Mouse (Mus musculus) heart, postnatal 0 days (tissue): ENCODE measurements at regions not wholly inside any gene's neighbourhood (a gene's known extent, or its start where the extent isn't known, plus 50 kb on each side); places are given as distances from the start of the nearest gene placed in this dataset.

Experiments used
- ATAC-seq: fragments of 200-750 bp; cut with Nextera tagmentation; 2 replicates; pipeline ENCODE4 v1.8.0; 2017; ENCODE audit warnings: low read depth, moderate number of reproducible peaks, moderate library complexity; ENCODE audit not compliant: insufficient read depth
- DNase-seq: peaks from one replicate; pipeline ENCODE4 v3.0.0-alpha.2; 2016; ENCODE audit warnings: low spot score
- H3K27ac ChIP-seq: fragments of 300-500 bp; sonication (generic); 2 replicates; pipeline ENCODE4 v1.5.1; 2014; ENCODE audit warnings: low read depth, mild to moderate bottlenecking
- H3K27me3 ChIP-seq: fragments of 300-500 bp; sonication (generic); 2 replicates; pipeline ENCODE4 v1.6.1; 2014; ENCODE audit warnings: low read length, mixed read lengths; ENCODE audit not compliant: control insufficient read depth, insufficient read depth
- H3K36me3 ChIP-seq: fragments of 300-500 bp; sonication (generic); replicated peaks from 2 replicates; pipeline ENCODE4 v1.6.1; 2014; ENCODE audit warnings: low read length, mixed read lengths; ENCODE audit not compliant: control insufficient read depth, insufficient read depth
- H3K4me1 ChIP-seq: fragments of 300-500 bp; sonication (generic); 2 replicates; pipeline ENCODE4 v1.6.1; 2014; ENCODE audit warnings: antibody characterized with exemption; ENCODE audit not compliant: control insufficient read depth, insufficient read depth
- H3K4me2 ChIP-seq: fragments of 300-500 bp; sonication (generic); 2 replicates; pipeline ENCODE4 v1.6.1; 2014; ENCODE audit warnings: low read depth, mild to moderate bottlenecking, low read length, moderate library complexity
- H3K4me3 ChIP-seq: fragments of 300-500 bp; sonication (generic); 2 replicates; pipeline ENCODE4 v1.5.1; 2014; ENCODE audit warnings: low read depth, low read length
- H3K9ac ChIP-seq: fragments of 300-500 bp; sonication (generic); replicated peaks from 2 replicates; pipeline ENCODE4 v1.6.1; 2014; ENCODE audit warnings: low read depth, low read length, mixed read lengths
- H3K9me3 ChIP-seq: fragments of 300-500 bp; sonication (generic); replicated peaks from 2 replicates; pipeline ENCODE4 v1.6.1; 2016; ENCODE audit warnings: low read length; ENCODE audit not compliant: control insufficient read depth
- CTCF ChIP-seq: IDR thresholded peaks from 2 replicates; pipeline ENCODE4 v1.5.1; 2016; ENCODE audit warnings: antibody characterized with exemption, control low read depth, low read depth
- EP300 ChIP-seq: IDR thresholded peaks from 2 replicates; pipeline ENCODE4 v1.6.1; 2016; ENCODE audit warnings: antibody characterized with exemption, low read depth
- WGBS: fragments of 180-500 bp; shearing (Covaris S2); extraction: QIAGEN DNeasy Blood & Tissue Kit; methylation state at CpG from one replicate; pipeline ENCODE4 v1.1.7; 2014; 5-methylcytosine and 5-hydroxymethylcytosine counted together

DNA sequence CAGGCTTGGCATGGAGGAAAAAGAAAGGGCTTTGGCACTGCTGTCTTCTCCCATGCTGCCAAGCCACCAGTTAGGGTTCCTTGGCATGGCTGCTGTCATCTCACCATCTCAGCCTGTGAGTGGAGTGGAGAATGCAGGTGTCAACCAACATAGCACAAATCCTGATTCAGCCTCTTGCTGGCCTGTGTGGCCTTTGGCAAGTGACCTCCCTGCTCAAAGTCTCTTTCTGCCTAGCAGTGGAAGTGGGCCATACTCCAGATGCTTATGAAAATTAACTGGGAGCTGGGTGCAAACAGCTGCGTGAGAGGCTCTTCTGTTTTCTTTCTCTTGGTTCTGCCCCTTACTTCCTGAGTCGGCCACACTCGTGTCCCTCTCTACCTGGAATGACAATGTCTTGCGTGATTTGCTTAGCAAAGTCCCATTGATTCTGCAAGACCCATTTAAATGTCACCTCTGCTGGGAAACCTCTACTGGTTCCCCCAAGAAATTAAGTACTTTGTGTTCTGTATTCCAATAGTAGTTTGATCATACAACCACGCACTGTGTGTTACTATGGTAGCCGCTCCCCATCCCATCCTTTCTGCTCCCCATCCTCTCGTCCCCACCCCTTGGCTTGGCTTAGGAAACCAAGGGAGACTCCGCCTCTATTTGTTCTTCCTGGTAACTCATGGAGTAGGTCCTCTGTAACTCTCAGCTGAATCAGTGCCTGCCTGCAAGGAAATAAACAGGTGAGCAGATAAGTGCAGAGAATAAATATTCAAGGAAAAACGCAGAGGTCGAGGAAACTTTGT lies 84.9 kb upstream of the Bod1 start:
- no peak for DNase-seq
- 79% methylated on average over 10 of the region's 10 CpGs for WGBS
- no peaks in the 10 kb centered on the region for H3K9me3 ChIP-seq
- H3K27ac ChIP-seq, result no peak overlapping the region
- H3K4me3 ChIP-seq, result no peak overlapping the region
- peaks cover 10% of the 10 kb centered on the region for H3K4me1 ChIP-seq
- no peaks in the 10 kb centered on the region for H3K36me3 ChIP-seq
- H3K27me3 ChIP-seq, result no peaks in the 10 kb centered on the region
- H3K9ac ChIP-seq, result no peak overlapping the region
- TF ChIP-seq EP300 (no peak), CTCF (no peak)
- ATAC-seq, result no peak
- no peak overlapping the region for H3K4me2 ChIP-seq

DNA sequence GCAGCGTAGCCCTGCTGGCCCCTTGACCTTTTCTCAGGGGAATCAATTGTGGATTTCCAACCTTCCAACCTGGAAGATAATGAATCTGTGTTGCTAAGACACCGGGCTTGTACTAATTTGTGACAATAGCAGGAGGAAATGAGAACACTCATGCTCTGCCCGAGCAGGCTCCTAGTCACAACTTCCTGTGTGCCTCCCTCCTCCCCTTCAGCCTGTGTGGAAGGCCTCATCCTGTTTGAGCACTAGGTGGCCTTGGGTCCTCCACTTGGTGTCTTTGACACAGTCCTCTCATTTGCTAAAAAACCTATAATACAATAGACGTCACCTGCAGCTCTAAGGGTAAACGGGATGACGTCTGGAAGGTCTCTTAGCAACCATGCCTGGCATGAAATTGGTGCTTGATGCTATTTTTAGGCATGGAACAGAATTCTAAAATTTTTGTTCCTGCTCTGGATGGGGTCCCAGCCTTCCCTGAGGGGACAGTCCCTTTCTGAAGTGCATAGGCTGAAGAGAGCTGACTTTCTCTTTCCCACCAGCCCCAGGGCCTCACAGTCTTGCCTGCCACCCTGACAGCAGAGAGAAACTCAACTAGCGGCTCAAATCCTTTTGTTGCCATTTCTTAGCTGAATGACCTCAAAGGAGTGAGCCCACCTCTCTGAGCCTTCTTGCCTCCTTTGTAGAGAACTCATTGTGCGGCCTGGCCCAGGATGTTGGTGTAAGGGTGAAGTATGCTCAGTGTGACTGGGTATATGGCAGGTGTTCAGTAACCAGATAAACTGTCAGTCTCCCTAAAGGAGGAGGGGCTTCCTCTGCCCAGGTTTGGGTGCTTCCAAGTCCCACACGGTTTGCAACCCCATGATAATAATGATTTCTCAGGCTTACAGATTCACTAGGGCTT lies 88.4 kb upstream of the Bod1 start:
- Histone ChIP-seq H3K36me3 (no peaks in the 10 kb centered on the region), H3K9ac (no peak overlapping the region), H3K4me3 (no peak overlapping the region), H3K4me1 (peaks cover 10% of the 10 kb centered on the region), H3K9me3 (no peaks in the 10 kb centered on the region), H3K4me2 (no peak overlapping the region), H3K27me3 (no peaks in the 10 kb centered on the region), H3K27ac (peak overlapping the region; percentile 57)
- ATAC-seq (peak; percentile 71), DNase-seq (peak; percentile 50)
- 49% methylated on average over 9 of the region's 9 CpGs for WGBS
- TF ChIP-seq CTCF (peak; percentile 34), EP300 (no peak)

DNA sequence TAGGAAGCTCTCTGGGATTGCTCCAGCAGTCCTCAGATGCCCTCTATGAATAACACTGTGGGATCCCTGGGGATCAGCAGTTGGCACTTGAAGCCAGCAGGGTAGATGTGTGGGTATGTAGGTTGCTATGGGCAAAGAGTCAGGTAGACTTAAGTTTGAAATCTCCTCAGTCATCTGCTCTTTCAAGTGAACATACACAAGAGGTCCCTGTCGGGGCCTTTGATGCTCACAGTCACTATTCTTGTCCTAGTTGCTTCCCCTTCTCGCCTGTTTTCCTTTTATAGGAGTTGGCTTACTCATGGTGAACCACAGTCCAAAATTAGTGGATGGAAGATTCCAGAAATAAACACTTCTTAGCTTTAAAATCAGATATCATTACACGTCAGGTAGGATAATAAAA lies 92.2 kb upstream of the Bod1 start:
- Histone ChIP-seq H3K36me3 (no peaks in the 10 kb centered on the region), H3K27me3 (no peaks in the 10 kb centered on the region), H3K9ac (no peak overlapping the region), H3K4me1 (peaks cover 10% of the 10 kb centered on the region), H3K9me3 (no peaks in the 10 kb centered on the region), H3K4me3 (no peak overlapping the region), H3K4me2 (no peak overlapping the region), H3K27ac (no peak overlapping the region)
- ATAC-seq, result no peak
- whole genome bisulfite sequencing, result 44% methylated on average over 3 of the region's 3 CpGs
- DNase-seq, result no peak
- no peak for TF ChIP-seq CTCF
- no peak for TF ChIP-seq EP300

DNA sequence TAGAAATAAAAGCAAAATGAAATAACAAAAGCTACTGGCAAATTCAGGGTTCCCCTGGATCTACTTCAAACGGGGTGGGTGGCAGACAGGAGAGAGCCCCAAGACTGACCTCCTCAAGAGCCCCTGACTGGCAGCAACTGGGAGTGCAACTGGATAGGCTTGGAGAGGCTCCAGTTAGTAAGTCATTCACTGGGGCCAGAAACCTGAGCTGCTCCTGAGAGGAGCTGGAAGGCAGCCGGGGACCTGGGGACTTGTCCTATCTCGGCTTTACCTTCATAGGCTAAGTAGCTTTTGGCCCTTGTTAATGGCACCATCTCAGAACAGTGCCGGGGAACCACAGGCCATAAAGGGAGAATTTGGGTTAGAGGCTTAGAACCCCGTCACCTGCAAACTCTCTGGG lies 94.6 kb upstream of the Bod1 start:
- WGBS, result 84% methylated on average over 5 of the region's 5 CpGs

DNA sequence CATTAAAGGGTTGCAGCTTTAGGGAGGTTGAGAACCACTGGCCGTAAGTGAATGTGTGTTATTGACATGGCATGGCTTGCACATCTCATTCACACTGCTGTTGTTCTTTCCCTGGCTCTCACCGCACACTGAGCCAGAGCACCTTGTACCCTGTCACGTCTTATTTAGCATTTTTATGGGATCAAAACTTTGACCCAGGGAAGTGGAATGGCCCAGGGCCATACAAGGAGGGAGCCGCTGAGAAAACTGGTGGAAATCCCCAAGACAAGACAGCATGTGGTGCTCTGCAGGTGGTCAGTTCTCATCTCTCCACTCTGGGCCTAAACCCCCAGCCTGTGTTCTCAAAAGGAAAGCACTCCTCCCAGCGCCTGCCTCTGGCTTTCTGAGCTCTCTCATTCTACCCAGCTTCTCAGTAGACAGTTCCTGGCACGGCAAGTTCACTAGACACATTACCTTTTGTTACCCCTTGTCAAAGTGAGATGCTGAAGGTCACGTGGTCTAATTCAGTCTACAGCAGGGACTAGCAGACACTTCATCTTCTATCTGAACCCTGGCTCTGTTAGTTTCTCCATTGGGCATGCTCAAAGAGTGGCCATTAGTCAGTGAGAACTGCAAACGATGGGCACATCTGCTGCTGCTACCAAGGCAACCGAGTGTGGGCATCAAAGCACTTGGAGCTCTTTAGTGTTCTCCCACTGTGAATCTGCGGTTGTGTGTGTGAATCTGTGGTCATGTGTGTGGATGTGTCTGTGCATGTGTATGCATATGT lies 96.2 kb upstream of the Bod1 start:
- no peak overlapping the region for H3K9ac ChIP-seq
- H3K36me3 ChIP-seq, result no peaks in the 10 kb centered on the region
- TF ChIP-seq EP300 (no peak), CTCF (no peak)
- DNase-seq, result no peak
- no peaks in the 10 kb centered on the region for H3K27me3 ChIP-seq
- no peak for ATAC-seq
- WGBS, result 64% methylated on average over 10 of the region's 10 CpGs
- no peak overlapping the region for H3K4me2 ChIP-seq
- no peaks in the 10 kb centered on the region for H3K9me3 ChIP-seq
- peaks cover 13% of the 10 kb centered on the region; the same call in 1 of the 2 replicates for H3K4me1 ChIP-seq
- no peak overlapping the region for H3K4me3 ChIP-seq
- H3K27ac ChIP-seq, result no peak overlapping the region

More for the DNA sequence above, 94.6 kb upstream of the Bod1 start:
- Histone ChIP-seq H3K9me3 (no peaks in the 10 kb centered on the region), H3K36me3 (no peaks in the 10 kb centered on the region), H3K4me3 (no peak overlapping the region), H3K4me1 (peaks cover 12% of the 10 kb centered on the region; the same call in 1 of the 2 replicates), H3K9ac (no peak overlapping the region), H3K27ac (no peak overlapping the region), H3K4me2 (no peak overlapping the region), H3K27me3 (no peaks in the 10 kb centered on the region)
- DNase-seq (no peak), ATAC-seq (no peak)
- TF ChIP-seq EP300 (no peak), CTCF (no peak)
